Mouse (Mus musculus) C2C12 (cell line): ENCODE measurements around the gene Usp38. TPM values are rescaled to one million over a fixed set of nuclear protein-coding genes. Genes with fewer than 3 reads are reported as not detected.

ENCODE experiments used
- H3K27me3 ChIP-seq: one replicate; pipeline ENCODE4 v1.6.1; 2011; ENCODE audit not compliant: control insufficient read depth, insufficient read depth, insufficient read length
- H3K36me3 ChIP-seq: one replicate; pipeline ENCODE4 v1.6.1; 2011; ENCODE audit not compliant: control insufficient read depth, insufficient read depth
- H3K4me3 ChIP-seq: one replicate; pipeline ENCODE4 v1.5.1; 2011; ENCODE audit warnings: mild to moderate bottlenecking, control low read depth; ENCODE audit not compliant: poor library complexity, insufficient read depth, severe bottlenecking
- H3K79me2 ChIP-seq: one replicate; pipeline ENCODE4 v1.6.1; 2011; ENCODE audit not compliant: control insufficient read depth, insufficient read depth
- H3K79me3 ChIP-seq: one replicate; pipeline ENCODE4 v1.6.1; 2011; ENCODE audit warnings: low read depth, control low read depth
- H3ac ChIP-seq: one replicate; pipeline ENCODE3; 2011; ENCODE audit warnings: low read depth; ENCODE audit not compliant: control insufficient read depth, insufficient read length
- CEBPB ChIP-seq: IDR thresholded peaks from one replicate; pipeline ENCODE4 v1.6.1; 2011; ENCODE audit warnings: low read depth, mild to moderate bottlenecking, control low read depth, moderate library complexity
- CTCF ChIP-seq: IDR thresholded peaks from one replicate; pipeline ENCODE4 v1.5.1; 2011; ENCODE audit not compliant: control insufficient read depth, insufficient read depth, insufficient read length
- FOSL1 ChIP-seq: IDR thresholded peaks from one replicate; pipeline ENCODE4 v1.8.0; 2011; ENCODE audit warnings: mild to moderate bottlenecking, low read length; ENCODE audit not compliant: poor library complexity, insufficient read depth, severe bottlenecking
- MAX ChIP-seq: IDR thresholded peaks from one replicate; pipeline ENCODE4 v1.6.1; 2011; ENCODE audit warnings: mild to moderate bottlenecking, control low read depth
- MYOD1 ChIP-seq: IDR thresholded peaks from one replicate; pipeline ENCODE4 v1.6.1; 2011; ENCODE audit warnings: low read depth; ENCODE audit not compliant: control insufficient read depth, insufficient read length
- MYOG ChIP-seq: IDR thresholded peaks from one replicate; pipeline ENCODE4 v1.6.1; 2011; ENCODE audit not compliant: control insufficient read depth, insufficient read length; ENCODE audit errors: extremely low read depth
- USF1 ChIP-seq: IDR thresholded peaks from one replicate; pipeline ENCODE4 v1.6.1; 2011; ENCODE audit warnings: low read depth, mild to moderate bottlenecking, control low read depth, moderate library complexity
- polyA plus RNA-seq: library from polyadenylated mRNA; unstranded; fragments of >200 nt; fragmentation: generic; extraction: Trizol; gene quantifications from one replicate; pipeline ENCODE4 v1.2.1, GENCODE M21; 2012; ENCODE audit warnings: missing spikeins

Gene Usp38
- polyA plus RNA-seq, 1 experiment = 6.2 TPM

- Histone ChIP-seq H3K79me3 (peaks cover 44% of the 10 kb centered on the region), H3ac (peak overlapping the region; percentile 88), H3K36me3 (peaks cover 23% of the 10 kb centered on the region), H3K79me2 (peaks cover 51% of the 10 kb centered on the region), H3K27me3 (no peaks in the 10 kb centered on the region), H3K4me3 (peak overlapping the region; percentile 78)
- TF ChIP-seq MYOG (no peak), CTCF (no peak), USF1 (no peak), FOSL1 (no peak), MYOD1 (no peak)
These were observed 757 bp downstream of the Usp38 start for GRCm38 (mm10) chr8:81013811-81014530.

GRCm38 (mm10) chr8:81012699-81013098 lies 2.0 kb downstream of the Usp38 start:
- H3K79me3 ChIP-seq = peaks cover 44% of the 10 kb centered on the region
- H3K27me3 ChIP-seq = no peaks in the 10 kb centered on the region
- TF ChIP-seq MYOG (no peak), FOSL1 (no peak), USF1 (no peak), MYOD1 (no peak), MAX (no peak), CEBPB (no peak), CTCF (no peak)
- H3K79me2 ChIP-seq = peaks cover 51% of the 10 kb centered on the region
- peaks cover 30% of the 10 kb centered on the region for H3K36me3 ChIP-seq
- H3K4me3 ChIP-seq = peak overlapping the region; percentile 78
- H3ac ChIP-seq = peak overlapping the region; percentile 35

DNA sequence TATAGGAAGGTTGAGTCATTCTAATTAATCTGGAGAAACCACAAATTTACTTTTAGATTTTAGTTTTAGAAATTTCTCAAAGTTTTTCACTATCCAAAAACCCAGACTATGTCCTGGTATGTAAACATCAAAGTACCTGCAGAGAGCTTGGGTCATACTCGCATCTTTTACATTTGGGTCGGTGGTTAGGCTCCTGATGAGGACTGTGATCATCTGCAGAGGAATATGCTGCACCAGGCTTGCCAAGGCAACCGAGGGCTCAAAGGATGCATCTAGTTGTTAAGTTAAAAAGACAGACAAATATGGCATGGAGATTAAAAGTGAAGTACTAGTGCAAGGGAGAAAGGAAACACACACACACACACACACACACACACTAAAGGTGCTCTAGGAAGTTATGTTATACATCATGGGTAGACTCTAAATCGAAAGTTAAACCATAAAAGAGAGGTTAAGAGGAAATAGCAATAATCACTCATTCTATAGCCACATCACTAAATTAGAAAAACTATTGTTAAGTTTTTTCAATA lies 2.6 kb downstream of the Usp38 start:
- no peak for TF ChIP-seq USF1
- no peak for TF ChIP-seq CTCF
- no peak for TF ChIP-seq MYOD1
- TF ChIP-seq MYOG = no peak
- no peak for TF ChIP-seq FOSL1
- no peak for TF ChIP-seq CEBPB
- TF ChIP-seq MAX = no peak
- Histone ChIP-seq H3K79me2 (peaks cover 51% of the 10 kb centered on the region), H3K27me3 (no peaks in the 10 kb centered on the region), H3K4me3 (peak overlapping the region; percentile 78), H3ac (no peak overlapping the region), H3K36me3 (peaks cover 32% of the 10 kb centered on the region), H3K79me3 (peaks cover 44% of the 10 kb centered on the region)

DNA sequence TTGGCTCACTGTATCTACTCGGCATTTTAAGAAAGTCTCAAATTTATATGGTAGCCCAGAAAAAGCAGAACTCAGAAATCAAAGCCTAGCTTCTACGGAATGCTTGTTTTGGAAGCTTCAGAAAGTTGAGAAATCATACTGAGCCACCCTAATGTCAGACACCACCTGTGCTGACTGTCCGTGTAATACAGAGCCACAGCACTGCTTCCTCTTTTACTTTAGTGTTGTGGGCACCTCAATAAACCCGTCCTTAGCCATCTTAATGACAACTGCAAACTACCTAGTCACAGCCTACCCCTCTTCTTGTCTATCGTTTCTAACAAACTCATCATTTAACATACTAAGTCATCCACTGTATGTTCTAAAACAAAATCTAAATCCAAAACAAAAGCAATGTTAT lies 4.3 kb downstream of the Usp38 start:
- TF ChIP-seq MYOD1 (no peak), CTCF (no peak), FOSL1 (no peak), USF1 (no peak), MAX (no peak), MYOG (no peak), CEBPB (no peak)
- Histone ChIP-seq H3K4me3 (no peak overlapping the region), H3K79me2 (peaks cover 51% of the 10 kb centered on the region), H3K36me3 (peaks cover 43% of the 10 kb centered on the region), H3K27me3 (no peaks in the 10 kb centered on the region), H3ac (no peak overlapping the region), H3K79me3 (peaks cover 44% of the 10 kb centered on the region)

GRCm38 (mm10) chr8:81005114-81005513 lies 9.6 kb downstream of the Usp38 start:
- H3K36me3 ChIP-seq = peaks cover 62% of the 10 kb centered on the region

More at GRCm38 (mm10) chr8:81005114-81005513, 9.6 kb downstream of the Usp38 start:
- no peak for TF ChIP-seq USF1
- no peak for TF ChIP-seq CTCF
- TF ChIP-seq MAX = no peak
- TF ChIP-seq MYOG = no peak
- TF ChIP-seq MYOD1 = no peak
- no peak for TF ChIP-seq FOSL1
- Histone ChIP-seq H3K79me2 (peaks cover 7% of the 10 kb centered on the region), H3K27me3 (no peaks in the 10 kb centered on the region), H3ac (no peak overlapping the region), H3K4me3 (no peak overlapping the region), H3K79me3 (peaks cover 7% of the 10 kb centered on the region)
